Mouse (Mus musculus): ENCODE data around the gene Pbx1. TPM values are rescaled to one million over a fixed set of nuclear protein-coding genes. Genes with fewer than 3 reads are reported as not detected.

The Pbx1 gene
- polyA plus RNA-seq, 1 experiment from 2014 or later, result 35.4 TPM

DNA sequence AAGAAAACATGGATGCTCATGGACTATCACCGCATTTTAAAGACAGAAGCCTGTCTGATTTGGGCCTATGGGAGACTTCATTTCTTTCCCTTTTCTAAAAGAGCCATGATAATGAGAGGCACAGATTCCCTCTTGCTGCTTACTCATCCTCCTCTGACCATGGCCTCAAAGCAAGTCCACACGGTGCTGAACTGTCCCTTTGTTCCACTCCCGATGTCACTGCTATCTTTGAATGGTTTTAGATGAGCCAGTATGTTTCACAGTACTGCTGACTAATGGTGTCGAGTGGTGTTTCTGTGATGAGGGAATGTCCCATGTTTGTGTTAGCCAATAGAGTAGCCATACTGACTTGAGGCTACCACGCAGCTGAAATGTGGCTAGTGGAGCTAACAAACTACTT is 233.8 kb downstream of the Pbx1 start:
- H3K27me3 ChIP-seq (ENCODE audit: insufficient read depth, poor library complexity, severe bottlenecking), result no peaks in the 10 kb centered on the region
- peaks cover 63% of the 10 kb centered on the region for H3K36me3 ChIP-seq
- 86% methylated on average over 5 of the region's 5 CpGs for WGBS
- no peaks in the 10 kb centered on the region for H3K9me3 ChIP-seq
- no peak overlapping the region for H3K27ac ChIP-seq
- H3K4me1 ChIP-seq (replicated peaks), result 0 out of 2 replicates have a peak, but pooled peaks cover 4% of the 10 kb centered on the region
- H3K4me3 ChIP-seq, result no peak overlapping the region
- no peak for DNase-seq (ENCODE audit: low spot score)

DNA sequence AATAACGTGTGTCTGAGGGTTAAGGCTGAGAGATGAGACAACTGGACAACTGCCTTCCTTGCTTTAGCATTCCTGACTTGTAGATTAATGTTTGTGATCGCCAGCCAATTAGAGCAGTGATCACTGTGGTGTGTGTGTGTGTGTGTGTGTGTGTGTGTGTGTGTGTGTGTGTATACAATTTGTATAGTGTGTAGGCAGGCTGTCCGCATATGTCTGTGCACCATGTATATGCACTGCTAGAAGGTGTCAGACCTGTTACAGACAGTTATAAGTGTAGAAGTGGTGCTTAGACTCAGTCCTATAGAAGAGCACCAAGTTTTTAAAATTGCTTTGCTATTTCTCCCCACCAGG is 234.2 kb downstream of the Pbx1 start:
- Histone ChIP-seq H3K27ac (no peak overlapping the region), H3K36me3 (peaks cover 63% of the 10 kb centered on the region), H3K4me3 (no peak overlapping the region), H3K4me1 (replicated peaks) (0 out of 2 replicates have a peak, but pooled peaks cover 4% of the 10 kb centered on the region), H3K9me3 (no peaks in the 10 kb centered on the region), H3K27me3 (ENCODE audit: insufficient read depth, poor library complexity, severe bottlenecking) (no peaks in the 10 kb centered on the region)
- 83% methylated on average over 3 of the region's 3 CpGs for WGBS
- no peak for DNase-seq (ENCODE audit: low spot score)

DNA sequence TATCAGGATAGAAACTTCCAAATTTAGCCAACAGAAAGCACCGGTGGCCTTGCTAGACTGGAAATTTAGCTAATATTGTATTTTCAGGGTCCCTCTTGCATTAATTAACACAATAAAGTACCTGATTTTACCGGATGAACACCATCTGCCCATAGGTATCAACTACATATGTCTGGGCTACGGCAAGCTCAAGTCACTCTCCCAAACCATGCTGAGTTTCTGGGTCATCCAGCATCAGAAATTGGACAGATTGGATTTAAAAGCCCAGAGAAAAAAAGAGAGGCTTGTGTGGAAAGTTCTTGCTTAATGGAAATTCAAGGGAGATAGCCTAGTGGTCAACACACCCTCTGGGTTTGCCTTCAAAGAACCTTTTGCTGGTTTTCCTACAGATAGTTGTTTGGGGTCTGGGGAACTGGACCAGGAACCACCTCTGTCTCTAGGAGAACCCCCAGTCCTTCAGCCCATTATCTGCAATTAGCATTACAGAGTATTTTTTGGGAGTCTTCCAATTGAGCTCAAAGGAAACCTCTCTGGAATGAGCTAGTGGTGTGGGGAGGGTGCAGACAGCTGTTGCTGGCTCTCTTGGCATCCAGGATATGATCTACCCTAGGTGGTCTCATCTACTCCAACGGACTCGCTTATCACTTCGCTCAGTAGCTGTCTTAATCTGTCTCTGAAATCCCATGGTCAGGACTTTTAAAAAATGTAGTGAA is 234.7 kb downstream of the Pbx1 start:
- Histone ChIP-seq H3K4me1 (replicated peaks) (0 out of 2 replicates have a peak, but pooled peaks cover 4% of the 10 kb centered on the region), H3K4me3 (no peak overlapping the region), H3K27me3 (ENCODE audit: insufficient read depth, poor library complexity, severe bottlenecking) (no peaks in the 10 kb centered on the region), H3K36me3 (peaks cover 61% of the 10 kb centered on the region), H3K27ac (no peak overlapping the region), H3K9me3 (no peaks in the 10 kb centered on the region)
- DNase-seq (ENCODE audit: low spot score), result no peak
- 95% methylated on average over 6 of the region's 6 CpGs for WGBS

DNA sequence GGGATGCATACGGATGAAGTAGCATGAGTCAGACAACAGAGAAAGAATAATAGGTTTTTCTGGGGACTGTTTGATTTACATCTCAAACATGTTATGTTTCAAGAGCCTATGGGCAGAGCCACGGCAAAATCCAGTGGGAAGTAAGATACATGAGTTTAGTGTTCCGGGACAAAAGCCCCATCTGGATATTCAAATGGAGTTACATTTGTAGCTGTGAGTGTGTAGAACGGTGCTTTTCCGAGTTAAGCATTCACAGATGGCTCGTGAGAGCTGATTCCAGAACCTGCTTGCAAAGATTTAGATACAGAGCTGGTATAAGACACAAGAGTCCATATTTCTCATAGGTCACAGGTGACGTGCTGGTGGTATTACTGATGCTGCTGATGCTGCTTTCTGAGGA is 238.7 kb downstream of the Pbx1 start:
- Histone ChIP-seq H3K27ac (no peak overlapping the region), H3K9me3 (no peaks in the 10 kb centered on the region), H3K4me3 (no peak overlapping the region), H3K27me3 (ENCODE audit: insufficient read depth, poor library complexity, severe bottlenecking) (no peaks in the 10 kb centered on the region), H3K4me1 (replicated peaks) (no peaks in the 10 kb centered on the region), H3K36me3 (peaks cover 51% of the 10 kb centered on the region)
- no peak for DNase-seq (ENCODE audit: low spot score)
- WGBS, result 90% methylated on average over 7 of the region's 7 CpGs

DNA sequence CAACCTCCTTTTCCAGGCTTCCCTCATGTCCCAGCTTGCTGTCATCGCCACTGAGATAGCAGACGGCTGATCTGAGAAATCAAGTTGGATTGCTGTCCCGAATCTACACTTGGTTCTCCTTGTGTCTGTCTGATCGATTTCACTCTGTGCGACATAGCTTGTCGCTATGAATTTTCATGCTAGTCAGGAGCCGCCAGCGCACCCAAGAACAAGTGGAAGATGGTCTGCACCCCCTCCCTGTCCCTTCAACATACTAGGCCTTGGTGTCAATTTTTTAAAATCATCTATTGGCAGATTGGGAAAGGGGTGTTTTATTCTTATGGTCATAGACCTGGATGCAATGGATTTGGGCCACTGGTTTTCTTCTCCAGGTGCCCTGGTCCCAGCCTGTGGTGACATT is 249.3 kb downstream of the Pbx1 start:
- Histone ChIP-seq H3K9me3 (no peaks in the 10 kb centered on the region), H3K36me3 (peaks cover 65% of the 10 kb centered on the region), H3K4me3 (no peak overlapping the region), H3K27me3 (ENCODE audit: insufficient read depth, poor library complexity, severe bottlenecking) (no peaks in the 10 kb centered on the region), H3K4me1 (replicated peaks) (no peaks in the 10 kb centered on the region), H3K27ac (no peak overlapping the region)
- WGBS, result 98% methylated on average over 8 of the region's 8 CpGs
- no peak for DNase-seq (ENCODE audit: low spot score)

DNA sequence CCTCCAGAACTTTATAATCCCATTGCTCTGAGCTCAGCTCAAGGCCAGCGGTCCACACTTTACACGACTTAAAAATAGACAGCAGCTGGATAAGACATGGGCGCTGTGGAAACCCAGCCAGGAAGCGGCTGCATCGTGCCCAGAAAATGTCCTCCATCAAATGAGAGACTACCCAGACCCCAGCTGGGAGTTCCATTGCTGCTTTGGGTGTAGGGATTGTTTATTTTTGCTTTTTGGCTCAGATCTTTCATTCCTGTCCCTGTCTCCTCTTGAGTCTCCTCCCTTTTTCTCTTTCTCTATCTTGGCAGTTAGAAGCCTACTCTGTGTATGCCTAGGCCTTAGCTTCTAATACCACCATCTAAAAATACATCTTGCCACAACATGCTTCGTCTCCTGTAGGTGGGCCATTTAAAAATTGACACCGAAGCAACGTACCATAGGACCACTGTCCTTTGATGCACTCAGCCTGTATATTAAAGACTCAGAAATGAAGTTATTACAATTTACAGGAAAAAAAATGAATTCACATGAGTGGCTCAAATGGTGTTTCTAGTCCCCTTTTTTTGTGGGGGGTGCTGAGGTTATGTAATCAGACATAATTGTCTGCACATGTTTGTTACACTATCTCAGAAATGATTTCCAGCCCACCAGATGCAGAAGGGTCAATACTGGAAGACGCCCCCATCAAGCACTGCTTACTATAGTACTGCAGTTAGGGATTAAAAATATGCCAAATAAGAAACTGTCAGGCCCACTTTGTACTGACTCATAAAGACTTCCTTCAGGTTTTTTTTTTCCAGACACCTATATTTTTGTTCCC is 251.2 kb downstream of the Pbx1 start:
- no peak for DNase-seq (ENCODE audit: low spot score)
- Histone ChIP-seq H3K9me3 (no peaks in the 10 kb centered on the region), H3K27me3 (ENCODE audit: insufficient read depth, poor library complexity, severe bottlenecking) (no peaks in the 10 kb centered on the region), H3K27ac (no peak overlapping the region), H3K4me1 (replicated peaks) (no peaks in the 10 kb centered on the region), H3K4me3 (no peak overlapping the region), H3K36me3 (peaks cover 74% of the 10 kb centered on the region)
- WGBS, result 88% methylated on average over 9 of the region's 9 CpGs

DNA sequence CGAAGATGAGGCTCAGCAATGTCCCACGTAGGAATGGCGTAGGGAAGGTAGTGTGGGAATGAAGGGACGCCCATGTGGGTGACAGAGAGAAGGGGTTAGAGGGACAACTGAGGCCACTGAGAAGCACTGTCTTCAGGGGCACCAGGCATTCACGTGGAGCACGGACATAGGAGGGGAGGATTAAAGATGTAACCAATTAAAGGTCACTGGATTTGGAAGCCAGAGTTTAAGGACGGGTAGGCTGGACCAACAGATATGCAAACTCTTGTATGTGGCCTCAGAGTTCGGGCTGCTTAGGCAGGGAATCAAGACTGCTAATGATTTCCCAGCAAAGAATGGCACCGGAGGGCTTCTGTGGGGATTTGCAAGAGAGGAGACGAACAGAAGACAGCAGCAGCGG is 252.4 kb downstream of the Pbx1 start:
- Histone ChIP-seq H3K36me3 (peaks cover 78% of the 10 kb centered on the region), H3K27ac (no peak overlapping the region), H3K4me1 (replicated peaks) (no peaks in the 10 kb centered on the region), H3K4me3 (no peak overlapping the region), H3K9me3 (no peaks in the 10 kb centered on the region), H3K27me3 (ENCODE audit: insufficient read depth, poor library complexity, severe bottlenecking) (no peaks in the 10 kb centered on the region)
- 90% methylated on average over 11 of the region's 11 CpGs for WGBS
- DNase-seq (ENCODE audit: low spot score), result no peak

DNA sequence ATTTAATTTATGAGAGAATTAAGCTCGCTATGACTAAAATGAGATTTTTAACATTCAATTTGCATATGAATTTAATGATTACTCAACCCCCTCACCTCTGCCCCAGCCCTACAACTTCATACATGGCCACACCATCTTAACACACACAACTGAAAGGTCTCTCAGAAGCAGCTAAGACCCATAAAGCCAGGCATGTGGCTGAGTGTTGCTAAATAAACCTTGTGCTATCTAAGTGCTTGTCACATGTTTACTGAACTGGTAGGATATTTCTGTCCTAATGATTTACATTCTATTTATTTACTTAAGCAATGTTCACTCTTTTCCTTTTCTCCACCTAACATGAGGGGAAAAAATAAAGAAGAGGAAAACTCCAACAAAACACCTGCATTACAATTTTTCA is 253.5 kb downstream of the Pbx1 start:
- DNase-seq (ENCODE audit: low spot score), result no peak
- H3K36me3 ChIP-seq, result peaks cover 75% of the 10 kb centered on the region
- no peak overlapping the region for H3K27ac ChIP-seq
- no peaks in the 10 kb centered on the region for H3K4me1 ChIP-seq (replicated peaks)
- no peak overlapping the region for H3K4me3 ChIP-seq
- no peaks in the 10 kb centered on the region for H3K27me3 ChIP-seq (ENCODE audit: insufficient read depth, poor library complexity, severe bottlenecking)
- no peaks in the 10 kb centered on the region for H3K9me3 ChIP-seq
- 85% methylated on average over 1 of the region's 1 CpGs for WGBS

DNA sequence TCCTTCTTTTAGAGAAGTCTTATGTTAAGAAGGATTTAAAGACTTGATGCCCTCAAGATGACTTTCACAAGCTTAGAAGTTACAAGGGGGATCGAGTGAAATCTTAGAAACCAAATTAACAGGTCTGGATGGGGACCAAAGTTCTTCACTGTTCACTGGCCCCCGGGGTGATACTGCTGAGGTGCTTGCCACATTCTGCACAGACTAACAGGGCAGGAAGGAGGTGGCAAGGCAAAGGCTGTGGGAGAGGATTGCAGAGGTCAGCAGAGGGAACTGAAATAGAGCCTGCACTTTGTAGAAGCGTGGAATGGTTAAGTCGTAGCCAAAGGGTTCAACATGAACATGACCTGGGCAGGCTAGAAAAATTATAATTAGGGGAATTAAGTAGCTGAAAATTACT is 256.5 kb downstream of the Pbx1 start:
- no peak for DNase-seq (ENCODE audit: low spot score)
- peaks cover 51% of the 10 kb centered on the region for H3K36me3 ChIP-seq

DNA sequence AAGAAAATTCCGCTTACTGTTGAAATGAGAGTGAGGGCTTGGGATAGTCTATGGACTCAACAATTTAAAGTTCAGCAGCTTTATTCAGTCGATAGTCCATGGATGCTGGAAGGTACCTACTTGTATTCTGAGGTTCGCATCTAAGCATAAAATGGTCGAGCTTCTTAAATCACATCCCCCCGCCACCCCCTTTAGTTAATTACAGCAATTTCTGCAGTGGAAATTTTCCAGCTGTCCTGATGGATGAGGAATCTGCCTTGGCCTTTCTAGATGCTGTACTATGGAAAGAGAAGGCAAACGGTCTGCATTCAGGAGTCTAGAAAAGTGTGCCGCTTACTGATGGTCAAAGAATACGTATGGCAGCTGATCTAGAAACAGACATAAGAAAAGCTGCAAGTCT is 262.3 kb downstream of the Pbx1 start:
- no peak overlapping the region for H3K27ac ChIP-seq
- peaks cover 8% of the 10 kb centered on the region for H3K4me1 ChIP-seq (replicated peaks)
- H3K9me3 ChIP-seq, result no peaks in the 10 kb centered on the region
- WGBS, result 93% methylated on average over 8 of the region's 8 CpGs
- H3K4me3 ChIP-seq, result no peak overlapping the region
- DNase-seq (ENCODE audit: low spot score), result no peak
- peaks cover 16% of the 10 kb centered on the region for H3K36me3 ChIP-seq
- H3K27me3 ChIP-seq (ENCODE audit: insufficient read depth, poor library complexity, severe bottlenecking), result no peaks in the 10 kb centered on the region

More for the DNA sequence above, 256.5 kb downstream of the Pbx1 start:
- H3K4me3 ChIP-seq, result no peak overlapping the region
- H3K27ac ChIP-seq, result no peak overlapping the region
- H3K27me3 ChIP-seq (ENCODE audit: insufficient read depth, poor library complexity, severe bottlenecking), result no peaks in the 10 kb centered on the region
- H3K9me3 ChIP-seq, result no peaks in the 10 kb centered on the region
- no peaks in the 10 kb centered on the region for H3K4me1 ChIP-seq (replicated peaks)
- 89% methylated on average over 4 of the region's 4 CpGs for WGBS

DNA sequence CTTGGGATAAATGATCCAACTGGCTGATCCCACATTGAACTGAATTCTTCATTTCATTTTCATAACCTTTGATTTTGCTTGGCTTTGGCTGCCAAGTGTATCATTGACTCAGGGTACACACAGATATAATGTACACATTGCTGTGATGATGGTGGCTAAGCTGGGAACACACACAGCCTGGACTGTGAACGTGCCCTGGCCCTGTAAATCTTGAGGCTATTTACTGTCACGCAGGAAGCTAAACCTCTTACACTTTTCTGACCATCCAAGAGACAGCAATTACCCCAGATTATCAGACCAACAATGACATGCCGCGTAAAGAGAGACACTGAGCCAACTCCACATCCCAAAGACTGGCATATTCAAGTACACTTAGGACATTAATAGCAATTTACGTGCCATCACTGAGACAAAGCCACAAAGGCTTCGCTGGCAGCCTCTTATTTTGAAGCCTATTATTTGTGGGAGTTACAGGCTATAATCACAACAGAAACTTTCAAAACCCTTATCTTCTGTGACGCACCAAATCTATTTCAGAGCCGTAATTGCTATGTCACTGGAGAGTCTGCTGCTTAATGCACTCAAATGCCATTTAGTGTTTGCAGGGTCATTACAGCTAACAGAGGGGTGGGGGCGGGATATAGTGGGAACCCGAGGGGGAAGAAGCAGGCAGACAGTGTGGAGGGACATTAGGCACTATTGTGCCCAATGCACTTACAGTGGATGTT is 262.9 kb downstream of the Pbx1 start:
- WGBS, result 88% methylated on average over 10 of the region's 10 CpGs
- Histone ChIP-seq H3K4me1 (replicated peaks) (peaks cover 13% of the 10 kb centered on the region), H3K27me3 (ENCODE audit: insufficient read depth, poor library complexity, severe bottlenecking) (no peaks in the 10 kb centered on the region), H3K36me3 (peaks cover 15% of the 10 kb centered on the region), H3K4me3 (no peak overlapping the region), H3K27ac (no peak overlapping the region), H3K9me3 (no peaks in the 10 kb centered on the region)
- no peak for DNase-seq (ENCODE audit: low spot score)

DNA sequence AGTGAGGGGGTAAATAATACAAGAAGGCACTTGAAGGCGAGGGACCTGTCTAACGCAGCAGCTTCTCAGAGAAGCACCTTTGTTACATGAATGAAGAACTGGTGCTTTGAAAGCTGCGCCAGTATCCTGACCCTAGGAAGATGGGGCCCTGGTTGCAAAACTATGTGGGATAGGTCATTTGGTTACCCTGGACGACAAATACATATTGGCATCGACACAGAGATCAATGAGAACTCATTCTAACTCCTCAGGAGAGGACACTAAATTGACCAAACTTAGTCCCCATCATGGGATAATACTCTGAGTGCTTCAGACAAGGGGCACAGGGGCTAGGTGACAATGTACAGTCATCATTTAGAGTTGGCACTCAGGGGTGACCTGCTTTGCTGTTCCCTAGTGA is 264.3 kb downstream of the Pbx1 start:
- Histone ChIP-seq H3K4me3 (no peak overlapping the region), H3K27ac (no peak overlapping the region), H3K4me1 (replicated peaks) (peaks cover 26% of the 10 kb centered on the region), H3K36me3 (0 out of 2 replicates have a peak, but pooled peaks cover 3% of the 10 kb centered on the region), H3K9me3 (no peaks in the 10 kb centered on the region), H3K27me3 (ENCODE audit: insufficient read depth, poor library complexity, severe bottlenecking) (no peaks in the 10 kb centered on the region)
- no peak for DNase-seq (ENCODE audit: low spot score)
- 95% methylated on average over 5 of the region's 5 CpGs for WGBS

DNA sequence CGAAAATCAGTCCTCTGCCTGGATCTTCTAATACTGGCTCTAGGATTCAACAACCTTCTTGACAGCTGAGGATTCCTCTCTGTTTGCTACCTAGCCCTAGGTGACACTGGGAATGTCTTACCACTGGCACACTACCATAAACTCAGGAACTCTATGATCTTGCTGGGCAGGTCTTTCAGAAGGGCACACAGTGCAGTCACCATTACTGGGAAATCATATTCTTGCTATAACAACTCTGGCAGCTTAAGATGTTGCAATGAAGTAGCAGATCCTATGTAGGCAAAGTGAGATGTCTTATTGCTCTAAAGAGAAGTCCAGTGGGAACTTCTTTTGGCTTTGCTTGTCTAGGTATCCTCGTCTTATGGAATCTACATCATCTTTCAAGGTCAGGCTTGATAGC is 265.2 kb downstream of the Pbx1 start:
- Histone ChIP-seq H3K27ac (no peak overlapping the region), H3K36me3 (0 out of 2 replicates have a peak, but pooled peaks cover 3% of the 10 kb centered on the region), H3K4me3 (no peak overlapping the region), H3K9me3 (no peaks in the 10 kb centered on the region), H3K27me3 (ENCODE audit: insufficient read depth, poor library complexity, severe bottlenecking) (no peaks in the 10 kb centered on the region), H3K4me1 (replicated peaks) (peaks cover 26% of the 10 kb centered on the region)
- DNase-seq (ENCODE audit: low spot score), result no peak
- WGBS, result 92% methylated on average over 2 of the region's 2 CpGs
